Mouse (Mus musculus) brain, embryonic 14.5 days (tissue): ENCODE measurements around the gene Tnrc6c.

Experiments used
- CTCF ChIP-seq: fragments of 200-500 bp; IDR thresholded peaks from 2 replicates; pipeline ENCODE4 v1.5.1; 2012; ENCODE audit warnings: inconsistent platforms, mild to moderate bottlenecking, moderate library complexity, borderline replicate concordance; ENCODE audit not compliant: insufficient read depth, insufficient read length; ENCODE audit errors: extremely low read depth
- POLR2A ChIP-seq: fragments of 200-500 bp; IDR thresholded peaks from 2 replicates; pipeline ENCODE4 v1.6.1; 2012; ENCODE audit warnings: mild to moderate bottlenecking, inconsistent platforms, borderline replicate concordance; ENCODE audit not compliant: poor library complexity, insufficient read depth, insufficient read length, severe bottlenecking; ENCODE audit errors: extremely low read depth

DNA sequence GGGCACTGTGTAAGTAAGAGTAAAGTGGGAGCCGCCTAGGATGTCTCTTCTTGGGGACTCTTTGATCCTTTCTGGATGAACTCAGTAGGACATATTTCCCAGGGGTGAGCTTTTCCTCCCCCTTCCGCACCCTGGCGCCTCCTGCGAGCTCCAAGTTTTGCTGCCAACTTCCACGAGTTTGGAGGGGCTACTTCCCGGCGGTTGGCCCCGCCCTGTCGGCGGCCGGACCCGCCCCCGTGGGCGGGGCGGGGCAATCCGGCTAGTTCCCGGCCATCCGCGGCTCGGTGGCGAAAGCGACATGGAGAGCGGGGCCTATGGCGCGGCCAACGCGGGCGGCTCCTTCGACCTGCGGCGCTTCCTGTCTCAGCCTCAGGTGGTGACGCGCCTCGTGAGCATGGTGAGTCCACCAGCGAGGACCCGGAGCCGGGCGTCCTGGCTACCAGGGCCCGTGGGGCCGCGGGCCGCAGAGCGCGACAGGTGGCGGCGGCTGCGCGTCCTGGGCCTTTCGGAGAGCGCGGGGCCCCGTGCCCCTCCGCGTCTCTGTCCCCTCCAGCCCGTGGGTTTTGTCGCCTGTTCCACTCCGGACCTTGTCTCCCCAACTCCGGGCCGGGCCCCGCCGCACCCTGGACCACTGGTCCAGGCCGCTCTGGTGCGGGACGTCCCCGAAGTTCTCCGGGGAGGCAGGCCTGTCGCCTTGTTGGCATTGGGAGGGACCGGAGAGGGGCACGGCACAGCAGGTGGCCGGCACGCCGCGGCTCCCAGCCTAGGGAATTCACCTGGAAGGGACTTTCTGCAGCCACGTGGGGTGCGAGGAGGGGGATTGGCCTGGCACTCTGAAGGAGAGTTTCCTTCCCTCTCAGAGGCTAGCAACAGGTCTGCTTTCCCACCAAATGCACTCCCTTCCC, 155.6 kb downstream of the Tnrc6c start, which contains the start of the genes Gm20708 and Syngr2:
- TF ChIP-seq CTCF = no peak
- TF ChIP-seq POLR2A = no peak
